Mouse (Mus musculus) adipocyte (in vitro differentiated cells): ENCODE results near the gene Znhit6.

Source experiments
- DNase-seq: peaks from one replicate; pipeline ENCODE4 v3.0.0-alpha.2; 2016; ENCODE audit warnings: low spot score

Gene Znhit6

GRCm38 (mm10) chr3:145575743-145576481, at the start of gene Znhit6:
Gene Znhit6 (plus strand): TSS chr3:145576205.
- DNase-seq, result peak; percentile 91

- DNase-seq, result no peak
Measured at GRCm38 (mm10) chr3:145537870-145538269, 38.1 kb upstream of the Znhit6 start.

- no peak for DNase-seq
Measured at GRCm38 (mm10) chr3:145548441-145549415, 27.3 kb upstream of the Znhit6 start.

- DNase-seq, result no peak
Measured at GRCm38 (mm10) chr3:145550216-145550615, 25.8 kb upstream of the Znhit6 start.

- DNase-seq, result no peak
Measured at GRCm38 (mm10) chr3:145554388-145554787, 21.6 kb upstream of the Znhit6 start.

- DNase-seq, result no peak
Measured at GRCm38 (mm10) chr3:145556206-145556605, 19.8 kb upstream of the Znhit6 start.

GRCm38 (mm10) chr3:145559675-145560074, 16.3 kb upstream of the Znhit6 start:
- no peak for DNase-seq

- peak; percentile 31 for DNase-seq
Measured at GRCm38 (mm10) chr3:145560117-145560516, 15.9 kb upstream of the Znhit6 start.

- DNase-seq, result no peak
Measured at GRCm38 (mm10) chr3:145574468-145574867, 1.5 kb upstream of the Znhit6 start.

GRCm38 (mm10) chr3:145575340-145575739, 665 bp upstream of the Znhit6 start:
- no peak for DNase-seq

GRCm38 (mm10) chr3:145576482-145576822, 447 bp downstream of the Znhit6 start:
- DNase-seq, result no peak

- no peak for DNase-seq
Measured at GRCm38 (mm10) chr3:145576876-145577275, 871 bp downstream of the Znhit6 start.

GRCm38 (mm10) chr3:145583043-145583442, 7.0 kb downstream of the Znhit6 start:
- no peak for DNase-seq

GRCm38 (mm10) chr3:145583522-145584200, 7.7 kb downstream of the Znhit6 start:
- peak; percentile 48 for DNase-seq

- peak; percentile 18 for DNase-seq
Measured at GRCm38 (mm10) chr3:145590562-145590961, 14.6 kb downstream of the Znhit6 start.

- no peak for DNase-seq
Measured at GRCm38 (mm10) chr3:145591841-145592542, 16.0 kb downstream of the Znhit6 start.

- no peak for DNase-seq
Measured at GRCm38 (mm10) chr3:145595354-145595753, 19.3 kb downstream of the Znhit6 start.

- no peak for DNase-seq
Measured at GRCm38 (mm10) chr3:145599059-145599458, 23.1 kb downstream of the Znhit6 start.

- no peak for DNase-seq
Measured at GRCm38 (mm10) chr3:145600801-145601200, 24.8 kb downstream of the Znhit6 start.

GRCm38 (mm10) chr3:145601345-145601744, 25.3 kb downstream of the Znhit6 start:
- no peak for DNase-seq

- no peak for DNase-seq
Measured at GRCm38 (mm10) chr3:145602410-145603206, 26.6 kb downstream of the Znhit6 start.
